Mouse (Mus musculus): ENCODE results near the gene Prmt7. TPM values are rescaled to one million over a fixed set of nuclear protein-coding genes. Genes with fewer than 3 reads are reported as not detected.

The Prmt7 gene
- total and polyA plus RNA-seq, 2 experiments from 2014 or later = 51.9 to 60.0 TPM

DNA sequence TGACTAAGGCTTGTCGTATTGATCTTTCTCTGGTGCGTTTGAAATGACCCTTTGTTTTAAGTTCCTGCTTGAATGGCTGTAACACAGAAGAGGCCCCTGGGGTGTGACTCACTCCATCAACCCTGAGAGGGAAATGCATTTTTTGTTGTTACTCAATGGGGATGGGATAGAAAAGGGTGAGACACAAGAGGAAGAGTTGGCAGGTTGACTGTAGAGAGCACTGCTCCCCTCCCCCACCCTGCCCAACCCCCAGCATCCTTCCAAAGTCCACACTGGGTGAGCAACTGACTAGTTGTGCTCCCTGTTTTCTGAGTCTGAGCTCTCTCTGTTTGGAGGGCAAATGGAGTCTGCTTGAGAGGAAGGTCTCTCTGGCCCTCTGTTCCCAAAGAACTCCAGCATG is 76.7 kb downstream of the Prmt7 start:
- no peak overlapping the region for H3K9ac ChIP-seq (replicated peaks; ENCODE audit: low read length, poor library complexity, severe bottlenecking)
- no peak overlapping the region for H3K4me3 ChIP-seq (ENCODE audit: low read depth, low read length)
- peaks cover 3% of the 10 kb centered on the region; the same call in 1 of the 2 replicates for H3K36me3 ChIP-seq (ENCODE audit: insufficient read depth, low read length)
- no peak overlapping the region for H3K27ac ChIP-seq (ENCODE audit: low read depth, low read length)
- 26% methylated on average over 2 of the region's 2 CpGs for WGBS
- no peak for DNase-seq (ENCODE audit: low spot score)
- no peak for TF ChIP-seq CTCF (IDR thresholded peaks at IDR 0.05)
- H3K27me3 ChIP-seq (ENCODE audit: insufficient read depth, low read length) = no peaks in the 10 kb centered on the region
- H3K9me3 ChIP-seq (ENCODE audit: low read length) = no peaks in the 10 kb centered on the region
- no peak overlapping the region for H3K4me2 ChIP-seq (ENCODE audit: low read depth, low read length, poor library complexity, severe bottlenecking)
- no peaks in the 10 kb centered on the region for H3K4me1 ChIP-seq (ENCODE audit: insufficient read depth, low read length)
- ATAC-seq (ENCODE audit: low FRiP score) = no peak

DNA sequence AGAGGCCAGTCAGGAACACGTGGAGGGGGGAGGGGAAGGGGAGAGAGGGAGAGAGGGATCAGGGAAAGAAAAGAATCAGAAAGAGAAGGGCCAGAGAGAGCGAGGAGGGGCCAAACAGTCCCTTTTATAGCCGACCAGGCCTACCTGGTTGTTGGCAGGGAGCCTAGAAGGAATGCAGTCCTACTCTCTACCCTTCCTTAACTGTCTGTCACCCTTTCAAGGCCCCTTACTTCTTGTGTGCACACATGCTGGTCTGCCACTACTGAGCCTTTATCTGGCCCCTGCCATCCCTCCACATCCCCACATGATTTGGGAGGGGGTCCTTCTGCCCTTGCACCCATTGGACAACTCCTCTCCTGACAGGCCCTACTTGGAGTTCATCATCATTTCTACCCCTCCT is 78.0 kb downstream of the Prmt7 start:
- ATAC-seq (ENCODE audit: low FRiP score) (no peak), DNase-seq (ENCODE audit: low spot score) (no peak)
- Histone ChIP-seq H3K9me3 (ENCODE audit: low read length) (no peaks in the 10 kb centered on the region), H3K27me3 (ENCODE audit: insufficient read depth, low read length) (no peaks in the 10 kb centered on the region), H3K9ac (replicated peaks; ENCODE audit: low read length, poor library complexity, severe bottlenecking) (no peak overlapping the region), H3K4me1 (ENCODE audit: insufficient read depth, low read length) (no peaks in the 10 kb centered on the region; the same call in 1 of the 2 replicates), H3K36me3 (ENCODE audit: insufficient read depth, low read length) (peaks cover 3% of the 10 kb centered on the region; the same call in 1 of the 2 replicates), H3K4me3 (ENCODE audit: low read depth, low read length) (no peak overlapping the region), H3K27ac (ENCODE audit: low read depth, low read length) (no peak overlapping the region), H3K4me2 (ENCODE audit: low read depth, low read length, poor library complexity, severe bottlenecking) (no peak overlapping the region)
- TF ChIP-seq CTCF (IDR thresholded peaks at IDR 0.05) = no peak
- 43% methylated on average over 2 of the region's 3 CpGs for WGBS

DNA sequence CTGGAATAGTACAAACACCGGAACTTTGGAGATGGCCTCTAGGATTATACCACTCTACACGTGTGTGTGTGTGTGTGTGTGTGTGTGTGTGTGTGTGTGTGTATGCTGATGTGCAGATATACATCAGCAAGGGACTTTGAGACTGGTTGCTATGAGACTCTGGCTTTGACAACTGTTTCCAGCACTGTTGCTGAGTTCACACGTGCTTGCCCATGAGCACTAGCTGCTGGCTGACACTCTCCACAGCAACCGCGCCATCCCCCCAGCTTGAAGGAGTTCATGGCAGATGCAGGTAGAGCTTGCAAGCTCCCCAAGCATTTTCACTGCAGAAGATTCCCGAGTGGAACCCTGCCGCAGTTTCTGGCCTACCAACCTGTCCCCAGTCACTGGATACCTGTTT is 78.7 kb downstream of the Prmt7 start:
- WGBS = 49% methylated on average over 7 of the region's 7 CpGs
- H3K9me3 ChIP-seq (ENCODE audit: low read length) = no peaks in the 10 kb centered on the region
- H3K4me1 ChIP-seq (ENCODE audit: insufficient read depth, low read length) = no peaks in the 10 kb centered on the region; the same call in 1 of the 2 replicates
- DNase-seq (ENCODE audit: low spot score) = no peak
- no peak overlapping the region for H3K4me2 ChIP-seq (ENCODE audit: low read depth, low read length, poor library complexity, severe bottlenecking)
- no peak overlapping the region for H3K27ac ChIP-seq (ENCODE audit: low read depth, low read length)
- no peak overlapping the region for H3K9ac ChIP-seq (replicated peaks; ENCODE audit: low read length, poor library complexity, severe bottlenecking)
- TF ChIP-seq CTCF (IDR thresholded peaks at IDR 0.05) = no peak
- H3K27me3 ChIP-seq (ENCODE audit: insufficient read depth, low read length) = no peaks in the 10 kb centered on the region
- ATAC-seq (ENCODE audit: low FRiP score) = no peak
- peaks cover 3% of the 10 kb centered on the region; the same call in 1 of the 2 replicates for H3K36me3 ChIP-seq (ENCODE audit: insufficient read depth, low read length)
- H3K4me3 ChIP-seq (ENCODE audit: low read depth, low read length) = no peak overlapping the region

DNA sequence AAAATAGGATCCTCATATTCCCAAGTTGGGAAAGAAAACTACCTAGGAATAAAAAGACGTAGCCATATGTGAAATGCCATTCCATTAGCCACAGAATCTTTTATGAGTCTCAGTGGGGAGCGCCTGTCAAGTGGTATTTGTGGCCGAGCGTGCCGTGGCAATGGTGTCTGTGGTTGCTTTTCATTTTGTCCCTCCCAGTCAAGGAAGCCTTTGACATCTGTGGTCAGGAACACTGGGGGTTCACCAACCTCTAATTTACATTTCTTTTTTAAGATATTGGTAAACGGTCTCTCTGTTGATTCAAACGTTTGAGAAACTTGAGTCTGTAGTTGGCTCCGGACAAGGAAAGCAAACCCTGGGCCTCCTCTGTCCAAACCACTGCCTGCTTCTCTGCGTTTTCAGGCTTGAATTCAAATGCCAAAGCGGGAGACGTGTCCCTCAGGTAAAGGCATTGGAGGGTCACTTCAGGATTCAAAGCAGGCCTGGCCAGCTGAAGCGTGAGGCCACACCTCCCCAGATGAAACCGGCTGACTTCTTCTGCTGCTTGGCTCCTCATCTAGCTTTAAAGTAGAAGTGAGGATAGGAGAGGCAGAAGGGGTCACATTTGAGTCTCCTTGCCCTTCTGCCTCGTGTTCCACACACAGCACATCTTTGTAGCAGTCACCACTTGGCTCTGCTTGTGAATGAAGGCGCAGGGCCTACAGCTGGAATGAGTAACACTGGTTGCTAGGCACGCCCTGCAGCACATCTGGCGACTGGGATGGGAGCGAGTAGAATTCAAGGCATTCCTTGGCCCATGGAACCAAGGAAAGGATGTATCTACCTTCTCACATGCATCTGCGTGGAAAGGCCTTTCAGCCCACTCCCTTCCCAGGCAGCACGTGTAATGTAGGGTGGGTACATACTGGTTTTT is 82.0 kb downstream of the Prmt7 start:
- Histone ChIP-seq H3K27me3 (ENCODE audit: insufficient read depth, low read length) (no peaks in the 10 kb centered on the region), H3K4me3 (ENCODE audit: low read depth, low read length) (no peak overlapping the region), H3K27ac (ENCODE audit: low read depth, low read length) (no peak overlapping the region), H3K36me3 (ENCODE audit: insufficient read depth, low read length) (peaks cover under 1% of the 10 kb centered on the region; the same call in 1 of the 2 replicates), H3K4me2 (ENCODE audit: low read depth, low read length, poor library complexity, severe bottlenecking) (no peak overlapping the region), H3K9ac (replicated peaks; ENCODE audit: low read length, poor library complexity, severe bottlenecking) (no peak overlapping the region), H3K9me3 (ENCODE audit: low read length) (no peaks in the 10 kb centered on the region), H3K4me1 (ENCODE audit: insufficient read depth, low read length) (no peaks in the 10 kb centered on the region; the same call in 1 of the 2 replicates)
- 66% methylated on average over 20 of the region's 20 CpGs for WGBS
- no peak for TF ChIP-seq CTCF (IDR thresholded peaks at IDR 0.05)
- DNase-seq (ENCODE audit: low spot score) (no peak), ATAC-seq (ENCODE audit: low FRiP score) (no peak)

DNA sequence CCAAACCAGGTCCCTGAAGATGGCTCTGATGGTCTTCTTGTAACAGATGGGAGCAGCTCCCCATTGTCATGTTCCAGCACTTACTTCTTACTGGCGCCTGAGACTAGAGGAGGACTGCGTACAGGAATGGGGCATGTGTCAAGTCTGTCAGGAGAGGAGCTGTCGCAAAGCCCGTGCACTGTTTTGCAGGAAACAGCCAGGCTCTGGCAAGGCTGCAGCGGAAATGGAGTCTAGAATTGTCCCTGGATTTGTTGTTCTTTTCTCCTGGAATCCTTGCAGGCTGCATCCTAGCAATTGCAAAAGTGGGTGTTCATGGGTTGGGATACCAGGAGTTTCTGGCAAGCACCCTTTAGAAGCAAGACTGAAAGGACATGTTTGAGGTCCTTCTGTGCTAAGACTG is 87.5 kb downstream of the Prmt7 start:
- no peak for TF ChIP-seq CTCF (IDR thresholded peaks at IDR 0.05)
- Histone ChIP-seq H3K9me3 (ENCODE audit: low read length) (no peaks in the 10 kb centered on the region), H3K27me3 (ENCODE audit: insufficient read depth, low read length) (no peaks in the 10 kb centered on the region), H3K36me3 (ENCODE audit: insufficient read depth, low read length) (no peaks in the 10 kb centered on the region), H3K4me3 (ENCODE audit: low read depth, low read length) (no peak overlapping the region), H3K4me1 (ENCODE audit: insufficient read depth, low read length) (peaks cover 6% of the 10 kb centered on the region; the same call in 1 of the 2 replicates), H3K27ac (ENCODE audit: low read depth, low read length) (no peak overlapping the region), H3K9ac (replicated peaks; ENCODE audit: low read length, poor library complexity, severe bottlenecking) (no peak overlapping the region), H3K4me2 (ENCODE audit: low read depth, low read length, poor library complexity, severe bottlenecking) (no peak overlapping the region)
- ATAC-seq (ENCODE audit: low FRiP score) = no peak
- WGBS = 73% methylated on average over 5 of the region's 5 CpGs
- no peak for DNase-seq (ENCODE audit: low spot score)

DNA sequence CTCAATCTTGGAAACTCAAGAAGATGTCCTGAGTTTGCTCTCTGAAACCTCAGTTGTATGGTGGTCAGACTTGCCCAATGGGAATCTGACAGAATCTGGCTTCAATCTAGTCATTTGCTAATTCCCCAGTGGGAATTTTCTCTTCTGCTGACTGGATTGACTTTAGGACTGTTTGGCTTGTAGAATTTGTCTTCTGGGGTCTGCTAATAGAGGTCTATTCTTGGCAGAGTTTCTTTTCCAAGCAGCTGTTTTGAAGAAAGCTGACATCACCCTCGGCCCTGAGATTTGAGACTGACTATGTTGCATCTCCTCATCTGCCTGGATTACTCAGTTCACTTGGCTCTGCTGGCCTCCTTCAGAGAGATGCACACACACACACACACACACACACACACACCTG is 88.1 kb downstream of the Prmt7 start:
- no peak for DNase-seq (ENCODE audit: low spot score)
- 82% methylated on average over 1 of the region's 1 CpGs for WGBS
- Histone ChIP-seq H3K9me3 (ENCODE audit: low read length) (no peaks in the 10 kb centered on the region), H3K4me2 (ENCODE audit: low read depth, low read length, poor library complexity, severe bottlenecking) (no peak overlapping the region), H3K27ac (ENCODE audit: low read depth, low read length) (no peak overlapping the region), H3K36me3 (ENCODE audit: insufficient read depth, low read length) (no peaks in the 10 kb centered on the region), H3K27me3 (ENCODE audit: insufficient read depth, low read length) (no peaks in the 10 kb centered on the region), H3K9ac (replicated peaks; ENCODE audit: low read length, poor library complexity, severe bottlenecking) (no peak overlapping the region), H3K4me3 (ENCODE audit: low read depth, low read length) (no peak overlapping the region), H3K4me1 (ENCODE audit: insufficient read depth, low read length) (peaks cover 6% of the 10 kb centered on the region; the same call in 1 of the 2 replicates)
- no peak for TF ChIP-seq CTCF (IDR thresholded peaks at IDR 0.05)
- no peak for ATAC-seq (ENCODE audit: low FRiP score)
